Mouse (Mus musculus) mouse embryonic stem cell (cell line): ENCODE measurements at regions not wholly inside any gene's neighbourhood (a gene's known extent, or its start where the extent isn't known, plus 50 kb on each side); places are given as distances from the start of the nearest gene placed in this dataset.

Experiments
- in situ Hi-C, 2 experiments: fragments of 300-500 bp; cut with MboI; formaldehyde crosslinking; loops; 1 replicate in 1 of 2; 3 replicates in 1 of 2; pipeline ENCODE4 v1.14.3; 2019 to 2020; ENCODE audit warnings: low sequenced_read_pairs in 2 of 2, low pct_unique_long_range_greater_than_20kb in 1 of 2, mixed read lengths in 1 of 2; ENCODE audit not compliant: unreplicated experiment in 1 of 2

DNA sequence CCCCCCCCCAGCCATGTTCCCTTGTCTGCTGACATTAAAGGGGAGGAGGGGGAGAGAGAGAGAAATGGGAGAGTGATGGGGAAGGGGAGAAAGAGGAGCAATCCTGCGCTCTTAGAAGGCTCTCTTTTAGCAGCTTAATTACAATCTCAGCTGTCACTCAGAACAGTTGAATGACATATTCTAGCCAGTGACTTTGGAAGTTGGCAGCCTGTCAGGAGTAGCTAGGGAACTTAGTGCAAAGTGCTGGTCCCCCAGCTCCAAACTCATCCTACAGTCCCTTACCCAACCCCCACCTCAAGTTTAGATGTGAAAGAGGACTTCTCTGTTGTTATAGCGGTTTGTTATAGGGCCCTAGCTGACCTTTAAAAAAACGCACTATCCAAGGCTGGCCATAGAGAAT is 604.9 kb downstream of the Ebf1 start:
- in situ Hi-C loops = no loop called here

DNA sequence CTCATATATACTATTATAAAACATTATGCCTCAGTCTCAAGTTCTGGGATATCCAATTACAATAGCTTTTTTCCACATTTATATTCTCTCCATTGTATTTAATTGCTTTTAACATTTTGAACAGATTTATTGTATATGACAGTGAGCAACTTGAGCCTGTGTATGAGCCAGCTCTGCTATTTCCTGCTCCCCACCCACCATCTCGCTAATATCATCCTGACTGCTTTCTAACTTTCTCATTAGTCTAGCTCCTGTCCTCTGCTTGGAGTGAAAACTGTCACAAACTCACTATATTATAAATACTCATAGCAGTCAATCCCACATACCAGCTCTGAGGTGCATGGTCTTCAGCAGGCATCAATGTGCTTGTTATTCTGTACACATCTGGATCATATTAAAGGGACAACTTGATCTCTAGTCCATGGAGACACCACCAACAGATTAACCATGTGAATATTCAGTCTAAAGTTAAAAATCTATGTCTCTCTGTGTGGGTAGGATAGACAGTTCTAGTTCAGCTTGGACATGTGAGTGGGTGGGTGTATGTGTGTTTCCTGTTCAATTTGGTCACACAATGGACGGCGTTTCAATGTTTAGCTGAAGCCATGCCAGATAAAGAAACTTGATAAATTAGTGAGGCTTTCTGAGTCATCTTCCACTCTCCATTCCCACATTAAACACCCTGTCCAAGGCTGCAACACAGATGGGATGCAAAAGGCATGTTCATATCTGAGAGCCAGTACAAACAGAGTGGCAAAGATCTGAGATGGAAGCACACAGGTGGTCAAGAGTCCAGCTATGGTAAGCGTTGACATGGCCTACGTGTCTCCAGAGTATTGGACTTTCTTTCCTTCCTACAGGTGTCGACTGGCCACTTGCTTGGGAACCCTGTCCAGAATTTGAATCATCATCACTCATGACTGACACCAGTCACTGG is 616.1 kb upstream of the Clint1 start:
- in situ Hi-C loops = no loop called here

DNA sequence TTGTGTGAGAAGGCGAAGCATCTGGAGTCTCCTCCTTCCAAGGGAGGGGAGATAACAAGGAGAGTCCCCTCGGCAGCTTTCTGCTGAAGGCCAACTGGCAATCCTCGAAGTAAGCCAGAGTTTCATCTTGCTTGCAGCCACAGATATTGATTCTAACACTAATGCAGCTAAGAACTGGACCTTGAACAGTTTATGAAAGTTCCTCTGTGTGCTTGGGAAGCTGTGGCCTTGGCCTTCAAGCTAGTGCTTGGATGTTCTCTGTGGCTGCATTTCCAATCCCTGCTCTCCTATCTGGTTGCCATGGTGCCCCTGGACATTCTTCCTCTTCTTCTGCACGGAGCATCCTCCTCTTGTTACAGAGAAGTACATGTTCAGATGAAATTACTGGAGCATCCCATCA is 614.8 kb upstream of the Clint1 start:
- in situ Hi-C loops = no loop called here

DNA sequence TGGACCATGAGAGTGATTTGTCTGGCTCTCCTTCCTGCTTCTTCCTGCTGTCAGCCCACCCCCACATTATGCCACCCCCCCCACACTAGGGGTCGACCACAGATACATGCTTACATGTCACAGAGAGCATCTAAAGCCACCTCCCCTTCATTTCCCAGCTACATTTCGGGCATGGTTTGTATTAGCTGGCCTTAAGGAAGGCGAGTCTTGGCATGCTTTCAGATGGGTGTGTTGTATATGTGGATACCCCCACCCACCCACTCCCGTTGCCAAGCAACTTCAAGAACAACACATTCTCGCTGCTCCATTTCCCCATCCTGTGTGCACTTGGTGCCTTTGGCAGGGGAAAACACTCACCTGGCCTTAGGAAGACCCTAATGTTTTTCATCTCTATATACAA is 612.8 kb upstream of the Clint1 start:
- in situ Hi-C loops = no loop called here

DNA sequence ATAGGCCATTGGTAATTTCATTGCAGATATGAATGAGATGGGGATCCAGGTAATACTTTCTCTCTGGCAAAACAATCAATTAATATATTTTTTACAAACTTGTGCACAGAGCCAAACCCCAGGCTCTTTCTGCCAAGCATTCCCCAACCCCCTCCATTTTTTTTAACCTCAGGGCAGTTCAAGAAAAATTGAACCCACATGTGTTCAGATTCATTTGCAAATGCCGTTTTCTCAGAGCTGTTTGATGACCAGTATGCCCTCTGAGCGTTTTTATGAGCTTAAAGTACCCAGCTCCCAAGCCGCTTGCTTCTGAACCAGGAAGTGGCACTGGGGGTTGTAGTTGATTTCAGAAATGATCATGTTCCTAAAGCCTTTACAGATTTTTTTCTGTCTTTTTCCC is 611.4 kb upstream of the Clint1 start:
- in situ Hi-C loops = no loop called here

DNA sequence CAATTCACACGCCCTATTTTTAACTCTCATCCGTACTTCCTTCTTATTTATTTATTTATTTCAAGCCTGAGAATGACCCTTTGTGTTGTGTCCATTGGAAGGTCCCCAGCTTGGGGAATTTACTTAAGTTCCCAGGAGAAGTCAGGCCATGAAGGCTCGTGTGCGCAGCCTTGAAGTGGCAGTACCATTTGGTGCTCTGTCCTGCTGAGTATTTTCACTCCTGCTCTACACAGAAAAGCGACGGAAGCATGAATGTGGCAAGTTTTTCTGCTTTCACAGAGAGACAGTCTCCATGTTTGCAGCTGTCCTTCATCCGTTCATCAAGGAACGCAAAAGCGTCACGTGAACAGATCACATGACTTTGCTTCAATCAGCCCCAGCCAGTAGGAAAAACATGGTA is 610.2 kb upstream of the Clint1 start:
- in situ Hi-C loops = no loop called here

DNA sequence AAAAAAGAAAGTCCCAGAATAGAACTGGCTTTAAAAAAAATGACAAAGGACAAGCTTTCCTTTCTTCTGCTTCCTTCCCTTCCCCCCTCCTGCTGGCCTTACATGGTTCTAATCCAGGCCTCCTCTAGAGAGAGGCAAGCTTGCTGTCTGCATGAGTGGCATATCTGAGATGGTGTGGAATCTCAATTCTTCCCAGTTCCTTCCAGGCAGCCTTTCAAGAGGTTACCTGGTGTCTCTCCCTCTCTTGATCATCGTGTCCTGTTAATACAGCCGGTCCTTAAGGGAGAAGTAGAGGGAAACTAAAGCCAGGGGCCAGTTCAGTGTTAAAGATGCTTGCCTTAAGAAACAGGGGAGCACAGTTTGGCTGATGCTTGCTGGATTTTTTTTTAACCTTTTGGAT is 607.1 kb upstream of the Clint1 start:
- in situ Hi-C loops = no loop called here

DNA sequence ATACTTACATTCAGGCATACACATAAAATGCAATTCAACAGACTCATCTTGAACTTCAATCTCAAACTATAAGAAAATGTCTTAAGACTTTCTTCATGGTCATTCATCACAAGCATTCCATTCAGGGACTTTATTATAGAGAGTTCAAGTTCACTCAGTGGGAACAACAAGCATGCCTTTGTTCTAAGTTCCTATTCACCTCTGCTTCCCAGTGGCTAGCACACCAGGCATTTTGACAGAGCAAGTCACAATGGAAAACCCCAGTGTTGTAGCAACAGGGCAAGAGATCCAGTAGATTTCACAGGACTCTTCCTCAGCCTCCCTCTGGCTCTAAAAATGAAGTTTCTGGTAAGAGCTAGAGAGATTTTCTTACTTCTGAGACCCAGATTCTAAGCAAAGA is 595.8 kb upstream of the Clint1 start:
- in situ Hi-C loops = no loop called here

DNA sequence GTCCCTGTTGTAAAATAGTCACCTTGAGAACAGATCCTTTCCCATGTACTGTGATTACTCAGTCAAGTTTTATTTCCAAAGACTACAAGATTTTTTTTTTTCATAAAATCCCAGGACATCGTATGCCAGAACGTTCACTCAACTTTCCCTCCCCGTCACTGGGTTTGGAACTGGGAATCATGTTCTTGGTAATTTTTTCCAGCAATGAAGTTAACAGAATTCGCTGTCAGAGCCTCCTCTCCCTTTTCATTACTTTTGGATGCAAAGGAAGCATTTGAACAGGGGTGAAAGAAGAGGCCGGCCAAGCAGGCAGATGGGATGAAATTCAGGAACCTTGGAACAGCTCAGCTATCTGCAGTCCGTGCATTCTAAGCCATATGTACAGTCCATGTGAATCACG is 589.7 kb upstream of the Clint1 start:
- in situ Hi-C loops = no loop called here

DNA sequence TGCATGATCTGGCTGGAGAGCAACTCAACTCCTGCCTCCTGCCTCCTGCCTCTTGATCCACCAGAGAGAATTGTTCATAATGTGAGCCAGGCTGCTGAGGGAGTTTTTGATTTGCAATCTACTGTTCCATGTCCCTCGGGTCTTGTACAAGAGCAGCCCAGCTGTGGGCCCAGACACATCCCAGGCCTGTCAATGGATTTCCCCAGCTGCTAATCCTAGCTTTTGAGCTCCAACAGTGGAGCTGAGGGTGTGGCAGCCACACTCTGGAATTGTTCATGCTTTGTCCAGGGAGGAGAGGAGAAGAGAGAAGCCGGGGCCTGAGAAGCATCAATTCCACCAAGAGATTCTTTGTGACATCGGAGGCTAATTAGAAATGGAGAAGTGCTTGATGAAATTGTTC is 587.9 kb upstream of the Clint1 start:
- in situ Hi-C loops = no loop called here

DNA sequence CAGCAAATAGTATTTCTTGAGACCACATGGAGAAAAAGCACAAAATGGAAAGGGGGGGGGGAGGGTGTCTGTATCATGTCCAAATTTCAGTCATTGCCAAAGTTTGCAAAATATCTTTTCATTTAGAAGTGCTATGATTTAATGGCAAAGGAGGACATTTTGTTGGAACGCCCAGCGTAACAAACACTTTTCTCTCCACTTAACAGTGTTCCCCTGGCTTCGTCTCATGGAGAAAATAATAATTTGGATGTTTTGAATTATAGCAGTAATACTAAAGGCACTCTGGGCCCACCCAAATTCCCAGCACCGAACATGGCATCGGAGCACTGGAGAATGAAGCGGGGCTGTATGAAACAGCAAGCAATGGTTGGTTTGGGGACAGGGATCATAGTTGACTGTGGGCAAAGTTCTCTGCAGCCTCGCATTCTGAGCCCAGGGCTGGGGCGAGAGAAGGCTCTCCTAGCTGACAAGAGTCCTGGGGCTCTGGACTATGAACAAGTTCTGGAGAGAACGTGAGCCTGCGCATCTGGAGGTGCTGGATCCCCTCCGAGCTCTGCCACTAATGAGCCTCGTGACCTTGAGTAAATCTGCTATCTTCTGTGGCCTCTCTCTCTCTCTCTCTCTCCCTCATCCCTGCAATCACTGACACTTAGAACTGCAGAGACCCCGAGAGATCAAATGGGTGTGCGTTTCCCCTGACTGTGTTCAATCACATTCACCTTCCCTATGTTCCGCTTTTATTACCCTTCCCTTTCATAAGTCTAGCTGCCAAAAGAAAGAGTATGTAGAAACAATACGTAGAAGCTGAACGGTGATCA is 586.5 kb upstream of the Clint1 start:
- in situ Hi-C loops = no loop called here

DNA sequence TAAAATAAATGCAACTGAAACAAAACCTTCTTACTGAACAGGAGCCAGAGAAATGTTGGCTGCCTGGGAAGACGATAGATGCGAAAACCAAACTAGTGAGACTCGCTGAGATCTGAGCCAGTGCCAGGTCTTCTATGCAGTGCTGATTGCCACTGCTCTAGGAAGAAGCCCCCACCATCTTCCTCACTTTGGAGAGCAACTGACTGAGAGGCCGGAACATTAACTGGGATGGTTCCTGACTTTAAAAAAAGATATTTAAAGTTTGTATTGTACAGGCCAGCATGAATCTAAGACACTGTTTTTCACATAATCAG is 585.9 kb upstream of the Clint1 start:
- in situ Hi-C loops = no loop called here

DNA sequence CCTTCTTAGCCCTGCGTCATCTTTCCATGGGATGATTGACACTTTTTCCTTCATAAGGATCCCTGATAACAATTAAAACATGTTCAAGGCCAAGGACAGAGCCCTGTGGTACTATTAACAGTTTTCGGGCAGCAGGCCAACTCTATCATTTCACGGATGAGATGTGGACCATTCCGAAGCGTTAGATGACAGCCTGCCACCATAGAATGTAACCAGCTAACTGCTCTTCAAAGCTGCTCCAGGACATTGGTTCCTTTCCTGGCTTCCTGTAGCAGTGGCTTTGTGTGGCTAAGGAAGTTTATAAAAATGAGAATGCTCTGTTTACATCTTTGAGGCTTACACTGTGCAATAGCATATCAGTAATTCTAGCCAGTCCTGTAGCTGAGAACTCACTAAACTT is 582.6 kb upstream of the Clint1 start:
- in situ Hi-C loops = no loop called here

DNA sequence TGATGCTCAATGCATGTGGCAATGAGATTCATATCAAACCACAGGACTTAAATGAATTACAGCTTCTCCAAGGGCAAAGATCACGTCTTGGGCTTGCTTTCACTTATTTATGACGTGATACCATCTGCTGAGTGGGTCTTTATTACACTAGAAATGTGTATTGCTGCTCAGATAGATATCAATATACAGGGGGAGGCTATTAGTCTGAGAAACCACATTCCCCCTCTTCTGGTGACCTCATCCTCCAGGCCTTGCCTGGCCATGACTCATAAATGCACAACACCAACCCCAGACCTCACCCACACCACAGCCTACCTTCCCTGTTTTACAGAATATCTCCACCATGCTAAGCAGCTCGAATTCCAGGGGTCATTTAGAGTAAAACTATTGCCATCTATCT is 580.6 kb upstream of the Clint1 start:
- in situ Hi-C loops = no loop called here

DNA sequence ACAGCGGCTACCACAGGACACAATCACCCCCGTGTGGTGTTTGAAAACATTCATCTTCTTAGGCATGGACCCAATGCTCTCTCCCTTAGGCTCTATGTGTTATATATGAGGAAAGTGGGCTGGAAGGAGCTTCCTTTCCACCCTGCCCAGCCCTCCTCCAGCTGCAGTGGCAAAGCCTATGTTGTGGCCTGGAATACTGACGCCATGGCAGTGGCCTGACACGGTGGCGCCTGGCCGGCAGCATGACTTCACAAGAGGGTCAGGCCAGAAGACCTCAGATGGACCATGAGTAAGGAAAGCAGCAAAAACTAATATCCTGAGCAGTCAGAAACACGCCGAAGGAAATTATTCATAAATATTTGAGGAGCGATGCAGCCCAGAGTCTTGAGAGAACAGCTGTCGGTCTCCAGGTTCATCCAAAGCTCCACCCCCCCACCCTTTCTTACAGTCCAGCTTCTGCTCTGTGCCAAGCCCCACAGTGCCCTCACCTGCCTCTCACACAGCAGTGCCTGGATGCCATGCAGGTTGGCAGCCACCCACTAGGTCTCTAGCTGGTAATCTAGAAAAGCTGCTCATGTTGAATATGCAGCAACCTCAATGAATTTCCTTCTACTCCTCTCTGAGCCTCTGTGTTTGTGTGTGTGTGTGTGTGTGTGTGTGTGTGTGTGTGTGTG is 577.3 kb upstream of the Clint1 start:
- in situ Hi-C loops = no loop called here

DNA sequence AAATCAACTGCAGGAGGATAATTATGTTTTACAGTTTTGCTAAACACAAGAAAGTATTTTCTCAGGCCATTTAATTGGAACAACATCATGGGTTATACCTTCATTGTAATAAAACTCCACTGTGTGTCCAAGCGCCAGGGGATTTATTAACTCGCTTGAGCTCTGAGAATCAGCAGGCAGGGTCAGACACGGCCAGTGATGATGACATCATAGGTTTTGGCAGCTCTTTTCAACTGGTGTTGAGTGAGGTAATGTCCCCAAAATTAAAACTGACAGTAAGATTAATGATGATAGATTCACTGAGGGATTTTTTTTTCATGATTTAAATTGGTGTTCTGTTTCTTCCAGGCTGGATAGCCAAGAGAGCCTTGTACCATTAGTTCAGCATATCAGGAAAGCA is 576.7 kb upstream of the Clint1 start:
- in situ Hi-C loops = no loop called here

DNA sequence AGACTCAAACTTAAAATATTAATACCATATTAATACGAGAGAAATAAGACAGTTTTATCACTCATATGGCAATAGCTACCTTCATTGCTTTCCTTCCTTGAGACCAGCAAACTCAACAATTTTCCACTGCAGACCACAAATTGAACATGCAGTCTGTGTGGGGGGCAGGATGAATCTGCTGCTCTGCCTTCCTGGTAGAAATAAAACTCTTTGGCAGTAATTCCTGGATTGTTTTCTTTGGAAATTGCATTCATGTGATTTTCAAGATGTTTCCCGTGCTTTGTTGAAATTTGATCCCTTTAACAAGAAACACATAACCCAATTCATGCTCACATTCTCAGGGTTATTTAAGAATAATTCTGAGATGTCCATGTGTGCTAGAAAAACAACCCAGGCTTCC is 555.1 kb upstream of the Clint1 start:
- in situ Hi-C loops = no loop called here

DNA sequence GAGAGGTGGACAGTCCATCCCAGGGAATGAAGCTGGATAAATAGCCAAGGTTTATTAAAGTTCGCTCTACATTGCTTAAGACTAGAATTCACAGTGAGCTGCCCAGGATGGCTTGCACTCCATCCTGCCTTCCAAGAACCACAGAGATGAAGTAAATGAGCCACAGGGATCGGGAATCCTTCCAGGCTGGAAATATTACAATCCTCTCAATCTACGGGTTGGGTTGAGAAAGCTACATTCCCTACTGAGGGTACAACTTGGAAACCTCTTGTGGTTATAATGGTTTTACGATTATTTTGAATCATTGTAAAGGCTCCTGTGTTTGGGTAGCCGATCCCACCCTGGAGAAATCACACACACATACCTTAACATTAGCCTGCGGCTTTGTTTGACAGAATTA is 539.9 kb upstream of the Clint1 start:
- in situ Hi-C loops = no loop called here

DNA sequence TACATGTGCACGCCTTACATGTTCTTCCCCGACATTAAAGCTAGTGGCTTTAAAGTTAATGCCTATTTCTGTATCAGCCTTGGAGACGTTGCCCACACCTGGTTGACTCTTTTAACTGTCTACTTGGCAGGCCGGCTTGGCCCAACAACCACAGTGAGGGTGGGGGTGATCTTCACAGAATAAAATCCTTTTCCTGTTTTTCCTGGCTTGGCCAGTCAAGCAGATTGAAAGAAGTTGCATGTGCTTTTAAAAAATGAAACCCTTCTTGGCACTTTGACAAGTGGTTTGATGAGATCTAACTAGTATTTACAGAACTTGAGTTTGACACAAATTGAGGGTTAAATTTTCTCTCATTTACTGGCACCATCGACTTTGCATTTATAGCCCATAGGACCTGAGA is 528.1 kb upstream of the Clint1 start:
- in situ Hi-C loops = no loop called here
